Mouse (Mus musculus) cortical plate, adult 2 months (tissue): ENCODE measurements around the gene Lifr.

Source experiments
- CTCF ChIP-seq: fragments of 200-500 bp; IDR thresholded peaks from 2 replicates; pipeline ENCODE4 v1.5.1; 2011; ENCODE audit warnings: mild to moderate bottlenecking, control low read depth, low read length; ENCODE audit not compliant: insufficient read depth; ENCODE audit errors: extremely low read depth
- POLR2A ChIP-seq: fragments of 200-500 bp; IDR thresholded peaks from 2 replicates; pipeline ENCODE4 v1.6.1; 2011; ENCODE audit warnings: mild to moderate bottlenecking, low read length, control low read depth; ENCODE audit not compliant: insufficient read depth; ENCODE audit errors: extremely low read depth

- TF ChIP-seq CTCF (no peak), POLR2A (no peak)
Observed at GRCm38 (mm10) chr15:7051666-7052065, 38.7 kb upstream of the Lifr start.
